Mouse (Mus musculus) midbrain, embryonic 10.5 days (tissue): ENCODE data around the gene Hmg20b. TPM values are rescaled to one million over a fixed set of nuclear protein-coding genes. Genes with fewer than 3 reads are reported as not detected.

Experiments
- DNase-seq: peaks from one replicate; pipeline ENCODE4 v3.0.0-alpha.2; 2017; ENCODE audit warnings: low spot score
- H3K27ac ChIP-seq: fragments of 300-500 bp; sonication (generic); replicated peaks from 2 replicates; pipeline ENCODE4 v1.5.1; 2016; ENCODE audit warnings: mild to moderate bottlenecking
- H3K27me3 ChIP-seq: fragments of 300-500 bp; sonication (generic); 2 replicates; pipeline ENCODE4 v1.6.1; 2016; ENCODE audit warnings: low read depth, mild to moderate bottlenecking; ENCODE audit not compliant: poor library complexity, severe bottlenecking
- H3K36me3 ChIP-seq: fragments of 300-500 bp; sonication (generic); 2 replicates; pipeline ENCODE4 v1.6.1; 2016; ENCODE audit warnings: mild to moderate bottlenecking, moderate library complexity
- H3K4me1 ChIP-seq: fragments of 300-500 bp; sonication (generic); 2 replicates; pipeline ENCODE4 v1.6.1; 2016
- H3K4me3 ChIP-seq: fragments of 300-500 bp; sonication (generic); 2 replicates; pipeline ENCODE4 v1.5.1; 2016; ENCODE audit warnings: mild to moderate bottlenecking, moderate library complexity
- H3K9me3 ChIP-seq: fragments of 300-500 bp; sonication (generic); replicated peaks from 2 replicates; pipeline ENCODE4 v1.6.1; 2016; ENCODE audit warnings: mild to moderate bottlenecking
- WGBS: fragments of 180-500 bp; shearing (Covaris S2); methylation state at CpG from one replicate; pipeline ENCODE4 v1.1.7; 2016; 5-methylcytosine and 5-hydroxymethylcytosine counted together
- polyA plus RNA-seq: library from polyadenylated mRNA; unstranded; fragments of >200 nt; fragmentation: Nextera tagmentation; extraction: Ambion mirVana; gene quantifications from 2 replicates; pipeline ENCODE4 v1.2.1, GENCODE M21; 2016

Gene Hmg20b
- polyA plus RNA-seq, 1 experiment from 2014 or later: 102 TPM

DNA sequence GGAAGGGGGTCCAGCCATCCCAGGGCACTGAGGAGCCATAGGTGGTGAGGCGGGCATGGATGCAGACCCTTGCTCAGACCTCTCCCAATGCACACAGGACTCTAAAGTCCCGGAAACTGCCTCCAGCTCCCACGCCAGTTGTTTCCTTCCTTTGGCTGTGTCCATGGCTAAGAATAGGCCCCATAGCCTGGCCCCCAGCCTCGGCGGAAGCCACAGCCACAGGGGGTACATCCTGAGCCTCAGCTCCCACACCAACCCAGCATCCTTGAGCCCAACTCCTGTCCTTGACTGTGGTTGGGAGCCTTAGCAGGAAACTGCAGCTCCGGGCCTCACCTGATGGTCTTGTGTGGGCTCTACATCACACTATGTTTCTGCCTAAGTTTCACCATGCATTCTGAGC, 23.4 kb downstream of the Hmg20b start:
- H3K9me3 ChIP-seq: no peaks in the 10 kb centered on the region
- DNase-seq: no peak
- H3K27ac ChIP-seq: no peak overlapping the region; the same call in 1 of the 2 replicates
- 81% methylated on average over 6 of the region's 6 CpGs for WGBS
- no peak overlapping the region for H3K4me3 ChIP-seq
- H3K4me1 ChIP-seq: peaks cover 40% of the 10 kb centered on the region
- peaks cover 17% of the 10 kb centered on the region for H3K27me3 ChIP-seq
- H3K36me3 ChIP-seq: peaks cover 69% of the 10 kb centered on the region

DNA sequence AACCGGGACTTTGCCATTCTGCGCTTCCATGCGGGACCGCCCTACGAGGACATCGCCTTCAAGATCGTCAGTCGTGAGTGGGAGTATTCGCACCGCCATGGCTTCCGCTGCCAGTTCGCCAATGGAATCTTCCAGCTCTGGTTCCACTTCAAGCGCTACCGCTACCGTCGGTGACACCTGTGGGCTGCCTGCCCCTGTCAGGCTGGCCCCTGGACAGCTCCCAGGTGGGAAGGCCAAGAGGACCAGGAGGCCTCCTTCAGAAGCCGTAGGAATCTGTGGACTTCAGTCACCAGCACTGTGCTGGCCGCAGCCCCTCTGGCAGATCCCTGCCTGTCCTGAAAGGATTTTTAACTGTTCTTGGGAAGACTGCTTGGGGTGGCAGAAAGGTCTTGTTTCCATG, 24.5 kb downstream of the Hmg20b start:
- Histone ChIP-seq H3K4me3 (no peak overlapping the region), H3K9me3 (no peaks in the 10 kb centered on the region), H3K27ac (no peak overlapping the region), H3K36me3 (peaks cover 69% of the 10 kb centered on the region), H3K4me1 (peaks cover 45% of the 10 kb centered on the region), H3K27me3 (peaks cover 8% of the 10 kb centered on the region; the same call in 1 of the 2 replicates)
- 97% methylated on average over 18 of the region's 18 CpGs for WGBS
- no peak for DNase-seq

DNA sequence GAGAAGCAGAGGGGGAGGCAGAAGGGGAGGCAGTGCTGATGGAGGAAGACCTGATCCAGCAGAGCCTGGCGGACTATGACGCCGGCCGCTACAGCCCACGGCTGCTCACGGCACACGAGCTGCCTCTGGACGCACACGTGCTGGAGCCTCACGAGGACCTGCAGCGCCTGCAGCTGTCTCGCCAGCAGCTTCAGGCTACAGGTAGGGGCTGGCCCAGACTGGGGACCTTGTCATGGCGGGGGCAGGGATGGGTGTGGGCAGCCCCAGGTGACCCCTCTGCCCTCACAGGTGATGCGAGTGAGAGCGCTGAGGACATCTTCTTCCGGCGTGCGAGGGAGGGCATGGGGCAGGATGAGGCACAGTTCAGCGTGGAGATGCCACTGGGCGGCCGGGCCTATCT, 25.1 kb downstream of the Hmg20b start:
- Histone ChIP-seq H3K4me1 (peaks cover 44% of the 10 kb centered on the region), H3K27me3 (peaks cover 2% of the 10 kb centered on the region; the same call in 1 of the 2 replicates), H3K9me3 (no peaks in the 10 kb centered on the region), H3K36me3 (peaks cover 69% of the 10 kb centered on the region), H3K27ac (no peak overlapping the region), H3K4me3 (no peak overlapping the region)
- 96% methylated on average over 21 of the region's 21 CpGs for WGBS
- no peak for DNase-seq

DNA sequence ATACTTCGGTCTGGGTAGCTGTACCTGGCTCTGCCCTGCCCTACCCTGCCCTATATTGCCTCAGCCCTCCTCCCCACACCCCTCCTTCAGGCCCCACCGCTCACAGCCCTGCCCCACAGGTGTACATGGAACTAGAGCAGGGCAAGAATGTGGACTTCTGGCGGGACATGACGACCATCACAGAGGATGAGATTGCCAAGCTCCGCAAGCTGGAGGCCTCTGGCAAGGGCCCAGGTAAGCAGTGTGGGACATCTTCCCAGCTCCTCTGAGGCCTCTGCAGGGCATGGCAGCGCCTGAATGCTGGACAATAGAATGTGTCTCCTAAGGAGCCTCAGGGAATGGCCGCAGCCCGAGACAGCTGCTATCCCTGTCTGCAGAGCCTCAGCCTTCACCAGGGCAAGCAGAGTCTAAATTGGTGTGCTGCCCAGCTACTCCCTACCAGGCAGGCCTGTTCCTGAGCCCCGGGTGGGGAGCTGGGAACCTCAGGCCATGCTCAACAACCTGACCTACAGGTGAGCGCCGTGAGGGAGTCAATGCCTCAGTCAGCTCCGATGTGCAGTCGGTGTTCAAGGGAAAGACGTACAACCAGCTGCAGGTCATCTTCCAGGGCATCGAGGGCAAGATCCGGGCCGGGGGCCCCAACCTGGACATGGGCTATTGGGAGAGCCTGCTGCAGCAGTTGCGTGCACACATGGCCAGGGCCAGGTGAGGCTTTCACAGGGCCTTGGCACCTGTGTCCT, 26.3 kb downstream of the Hmg20b start:
- peaks cover 66% of the 10 kb centered on the region for H3K36me3 ChIP-seq
- WGBS: 96% methylated on average over 18 of the region's 18 CpGs

GRCm38 (mm10) chr10:81323141-81323775, 27.0 kb downstream of the Hmg20b start:
- Histone ChIP-seq H3K9me3 (no peaks in the 10 kb centered on the region), H3K27me3 (no peaks in the 10 kb centered on the region), H3K4me3 (peak overlapping the region; percentile 98; the same call in 1 of the 2 replicates), H3K4me1 (peaks cover 44% of the 10 kb centered on the region), H3K27ac (no peak overlapping the region), H3K36me3 (peaks cover 70% of the 10 kb centered on the region)
- no peak for DNase-seq
- 95% methylated on average over 23 of the region's 23 CpGs for WGBS

More for the DNA sequence above, 26.3 kb downstream of the Hmg20b start:
- H3K4me3 ChIP-seq: peak overlapping the region; percentile 20; the same call in 1 of the 2 replicates
- peaks cover 43% of the 10 kb centered on the region for H3K4me1 ChIP-seq
- DNase-seq: no peak
- H3K9me3 ChIP-seq: no peaks in the 10 kb centered on the region
- H3K27ac ChIP-seq: no peak overlapping the region
- H3K27me3 ChIP-seq: no peaks in the 10 kb centered on the region

- Histone ChIP-seq H3K4me3 (peak overlapping the region; percentile 98), H3K27ac (no peak overlapping the region), H3K27me3 (no peaks in the 10 kb centered on the region), H3K36me3 (peaks cover 70% of the 10 kb centered on the region), H3K4me1 (peaks cover 44% of the 10 kb centered on the region), H3K9me3 (no peaks in the 10 kb centered on the region)
- WGBS: 96% methylated on average over 27 of the region's 27 CpGs
- no peak for DNase-seq
Measured at GRCm38 (mm10) chr10:81322444-81322843, 27.8 kb downstream of the Hmg20b start.

DNA sequence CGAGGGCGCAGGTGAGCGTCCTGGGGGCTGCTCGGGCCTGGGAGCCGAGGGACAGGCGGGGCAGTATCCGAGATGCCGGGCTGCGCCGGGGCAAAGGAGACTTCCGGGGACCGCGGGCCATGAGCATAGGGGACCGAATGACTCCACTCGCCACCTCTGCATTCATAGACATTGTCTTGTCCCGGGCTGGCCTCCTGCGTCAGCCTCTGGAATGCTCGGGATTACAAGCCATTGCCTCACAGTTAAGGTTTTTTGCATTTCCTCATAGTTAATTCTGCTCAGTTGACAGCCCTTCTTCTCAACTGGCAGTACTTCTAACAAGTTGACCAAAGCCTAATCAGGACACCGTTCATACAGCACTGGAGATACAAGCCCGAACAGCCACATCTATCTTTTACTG, 28.8 kb downstream of the Hmg20b start:
- Histone ChIP-seq H3K4me3 (peak overlapping the region; percentile 98), H3K27me3 (0 out of 2 replicates have a peak, but pooled peaks cover 2% of the 10 kb centered on the region), H3K9me3 (no peaks in the 10 kb centered on the region), H3K4me1 (peaks cover 48% of the 10 kb centered on the region), H3K36me3 (peaks cover 68% of the 10 kb centered on the region), H3K27ac (peak overlapping the region; percentile 97)
- no peak for DNase-seq
- 4% methylated on average over 20 of the region's 20 CpGs for WGBS

- Histone ChIP-seq H3K27me3 (0 out of 2 replicates have a peak, but pooled peaks cover 9% of the 10 kb centered on the region), H3K9me3 (no peaks in the 10 kb centered on the region), H3K27ac (peak within 1 kb of the TSS; percentile 97), H3K4me1 (peaks cover 54% of the 10 kb centered on the region), H3K36me3 (peaks cover 68% of the 10 kb centered on the region), H3K4me3 (peak within 1 kb of the TSS; percentile 98)
- under 1% methylated on average over 68 of the region's 68 CpGs for WGBS
- DNase-seq: peak; percentile 100
Measured at GRCm38 (mm10) chr10:81320550-81321347, 29.5 kb downstream of the Hmg20b start, which contains the start of gene Cactin. Gene Cactin, plus strand, starts transcription at chr10:81321103.

- H3K4me3 ChIP-seq: peak overlapping the region; percentile 98
- H3K27ac ChIP-seq: peak overlapping the region; percentile 97
- 3% methylated on average over 38 of the region's 38 CpGs for WGBS
- DNase-seq: peak; percentile 98
- peaks cover 68% of the 10 kb centered on the region for H3K36me3 ChIP-seq
- 0 out of 2 replicates have a peak, but pooled peaks cover 11% of the 10 kb centered on the region for H3K27me3 ChIP-seq
- no peaks in the 10 kb centered on the region for H3K9me3 ChIP-seq
- peaks cover 57% of the 10 kb centered on the region for H3K4me1 ChIP-seq
Measured at GRCm38 (mm10) chr10:81319741-81320549, 30.3 kb downstream of the Hmg20b start.

DNA sequence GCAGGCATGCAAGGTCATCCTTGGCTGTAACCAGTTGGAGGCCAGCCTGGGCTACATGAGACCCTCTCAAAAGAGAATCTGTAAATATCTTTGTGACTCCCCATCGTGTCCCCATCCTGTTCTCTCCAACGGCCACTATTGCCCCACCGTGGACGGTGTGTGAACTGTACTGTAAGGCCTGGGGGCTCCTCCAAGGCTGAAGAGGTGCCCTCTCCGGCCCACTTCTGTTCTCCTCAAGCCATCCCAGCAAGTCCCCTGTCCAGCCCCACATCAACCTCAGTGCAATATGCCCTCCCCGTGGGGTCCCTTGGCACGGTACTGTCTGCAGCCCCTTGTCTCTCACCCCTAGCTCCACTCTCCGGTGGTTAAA, 31.0 kb downstream of the Hmg20b start:
- H3K27me3 ChIP-seq: 0 out of 2 replicates have a peak, but pooled peaks cover 11% of the 10 kb centered on the region
- H3K27ac ChIP-seq: peak overlapping the region; percentile 97
- WGBS: 41% methylated on average over 8 of the region's 8 CpGs
- peaks cover 68% of the 10 kb centered on the region for H3K36me3 ChIP-seq
- H3K9me3 ChIP-seq: no peaks in the 10 kb centered on the region
- H3K4me1 ChIP-seq: peaks cover 57% of the 10 kb centered on the region
- no peak for DNase-seq
- H3K4me3 ChIP-seq: peak overlapping the region; percentile 98

DNA sequence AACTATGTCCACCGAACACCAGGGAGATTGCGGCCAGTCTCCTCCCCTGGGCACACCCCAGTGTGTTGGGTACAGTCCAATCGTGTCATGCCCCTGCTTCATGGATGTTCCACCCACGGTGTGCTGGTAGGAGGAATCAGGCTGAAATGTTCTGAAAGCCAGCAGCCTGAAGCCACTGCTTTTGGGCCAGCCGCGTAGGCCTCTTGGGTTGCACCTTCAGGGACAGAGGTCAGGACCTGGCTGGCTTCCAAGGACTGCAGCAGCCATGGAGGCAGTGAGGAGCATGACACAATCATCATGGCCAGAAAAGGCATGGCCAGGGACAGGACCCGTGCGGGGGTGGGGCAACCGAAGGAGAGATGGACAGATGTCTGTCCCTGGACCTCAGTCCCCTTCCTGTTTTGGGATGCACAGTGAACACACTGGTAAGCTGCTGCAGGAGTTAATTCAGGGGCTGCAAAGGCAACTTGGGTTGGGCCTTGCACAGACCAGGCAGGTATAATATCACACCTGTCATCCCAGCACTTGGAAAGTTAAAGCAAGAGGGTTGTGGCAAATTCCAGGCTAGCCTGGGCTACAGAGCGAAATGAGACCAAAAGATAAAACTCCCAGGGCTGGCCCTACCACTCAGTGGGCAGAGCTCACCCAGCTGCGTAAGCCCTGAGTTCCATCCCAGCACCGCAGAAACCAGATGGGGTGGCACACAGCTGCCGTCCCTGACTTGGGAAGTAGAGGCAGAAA, 31.5 kb downstream of the Hmg20b start:
- peak overlapping the region; percentile 97; the same call in 1 of the 2 replicates for H3K27ac ChIP-seq
- H3K27me3 ChIP-seq: 0 out of 2 replicates have a peak, but pooled peaks cover 11% of the 10 kb centered on the region
- peak overlapping the region; percentile 98 for H3K4me3 ChIP-seq
- peaks cover 57% of the 10 kb centered on the region for H3K4me1 ChIP-seq
- peaks cover 68% of the 10 kb centered on the region for H3K36me3 ChIP-seq
- no peaks in the 10 kb centered on the region for H3K9me3 ChIP-seq
- DNase-seq: no peak
- 94% methylated on average over 13 of the region's 13 CpGs for WGBS
